Mouse (Mus musculus): Measurements from ENCODE around the gene Higd1b.
A peak's percentile ranks its signal among the peaks of the same experiment; 100 is the strongest.

Higd1b gene

DNA sequence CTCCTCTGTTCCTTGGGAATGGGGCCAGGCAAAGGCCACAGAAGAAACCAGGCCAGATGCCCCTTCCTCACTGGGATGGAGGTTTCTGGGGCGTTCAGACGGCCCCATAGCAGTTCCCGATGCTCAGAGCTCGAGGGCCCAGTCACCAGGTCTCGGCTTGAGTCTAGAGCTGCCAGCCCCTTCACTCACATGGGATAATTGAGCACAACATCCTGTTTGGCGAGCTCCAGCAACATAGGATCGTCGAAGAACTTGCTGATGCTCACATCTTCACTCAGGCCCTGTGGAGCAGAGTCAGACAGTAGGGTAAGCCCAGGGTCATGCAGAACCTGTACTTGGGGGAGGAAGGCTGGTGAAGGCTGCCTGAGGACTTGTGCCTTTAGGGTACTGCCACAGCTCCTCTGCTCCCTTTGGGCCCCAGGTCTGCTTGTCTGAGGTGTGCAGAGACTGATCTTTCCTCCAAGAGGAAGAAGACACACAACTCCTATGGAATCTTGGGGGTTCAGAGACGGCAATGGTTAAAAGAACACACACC, 3.0 kb downstream of the Higd1b start:
- no peak for DNase-seq

DNA sequence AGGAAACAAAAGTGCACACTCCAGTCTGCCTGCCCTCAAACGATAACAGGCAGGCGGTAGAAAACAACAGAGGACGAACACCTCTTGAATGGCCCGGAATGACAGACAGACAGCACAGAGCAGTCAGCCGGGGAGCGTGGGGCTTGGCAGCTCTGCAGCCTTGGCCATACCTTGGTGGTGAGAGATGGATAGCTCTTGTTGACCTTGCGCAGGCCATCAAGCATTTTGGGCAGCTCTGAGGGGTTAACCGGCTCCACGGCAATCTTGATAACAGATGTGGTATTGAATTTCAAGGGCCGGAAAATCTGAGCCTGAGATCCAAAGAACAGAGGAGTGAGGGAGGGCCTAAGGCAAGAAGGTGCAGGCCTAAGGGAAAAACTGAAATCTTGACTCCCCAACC, 10.3 kb downstream of the Higd1b start:
- DNase-seq: no peak

- DNase-seq: peak; percentile 83
Observed at GRCm38 (mm10) chr11:102851883-102852282, 16.2 kb downstream of the Higd1b start.

DNA sequence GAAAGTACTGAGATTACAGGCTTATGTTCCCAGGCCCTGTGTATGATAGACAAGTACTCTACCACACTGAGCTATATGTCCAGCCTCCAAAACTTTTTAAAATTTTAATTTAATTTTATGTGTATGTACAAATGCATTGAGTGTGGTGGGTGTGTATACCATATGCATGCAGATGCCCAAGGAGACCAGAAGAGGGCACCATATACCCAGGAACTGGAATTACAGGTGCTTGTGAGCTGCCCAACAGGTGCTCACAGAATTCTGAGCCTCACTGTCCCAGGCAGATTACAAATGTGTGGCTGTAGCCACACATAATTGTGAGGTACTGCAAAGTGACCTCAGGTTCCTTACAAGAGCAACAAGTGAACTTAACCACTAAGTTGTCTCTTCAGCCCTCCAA, 18.1 kb downstream of the Higd1b start:
- DNase-seq: no peak

GRCm38 (mm10) chr11:102855941-102856340, 20.3 kb downstream of the Higd1b start:
- no peak for DNase-seq

DNA sequence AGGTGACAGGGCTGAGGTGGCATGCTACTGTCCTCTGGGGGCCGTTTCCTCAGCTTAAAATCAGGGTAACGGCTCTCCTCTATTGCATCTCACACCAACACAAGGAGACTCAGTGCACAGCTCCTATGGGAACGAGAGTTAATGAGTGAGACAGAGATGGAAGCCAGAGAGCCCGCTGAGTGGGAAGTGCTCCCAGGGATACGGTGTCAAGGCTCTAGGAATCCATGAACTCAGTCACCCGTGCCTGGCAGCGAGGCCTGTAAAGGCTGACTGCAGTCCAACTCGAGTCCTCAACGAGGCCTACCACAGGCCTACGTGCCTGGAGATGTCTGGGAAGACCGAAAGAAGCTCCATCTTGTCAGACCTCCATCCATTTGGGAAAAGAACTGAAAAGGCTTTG, 23.3 kb downstream of the Higd1b start:
- DNase-seq: no peak

- no peak for DNase-seq
Observed at GRCm38 (mm10) chr11:102859933-102860332, 24.3 kb downstream of the Higd1b start.

GRCm38 (mm10) chr11:102864272-102864671, 28.6 kb downstream of the Higd1b start:
- peak; percentile 82 for DNase-seq

DNA sequence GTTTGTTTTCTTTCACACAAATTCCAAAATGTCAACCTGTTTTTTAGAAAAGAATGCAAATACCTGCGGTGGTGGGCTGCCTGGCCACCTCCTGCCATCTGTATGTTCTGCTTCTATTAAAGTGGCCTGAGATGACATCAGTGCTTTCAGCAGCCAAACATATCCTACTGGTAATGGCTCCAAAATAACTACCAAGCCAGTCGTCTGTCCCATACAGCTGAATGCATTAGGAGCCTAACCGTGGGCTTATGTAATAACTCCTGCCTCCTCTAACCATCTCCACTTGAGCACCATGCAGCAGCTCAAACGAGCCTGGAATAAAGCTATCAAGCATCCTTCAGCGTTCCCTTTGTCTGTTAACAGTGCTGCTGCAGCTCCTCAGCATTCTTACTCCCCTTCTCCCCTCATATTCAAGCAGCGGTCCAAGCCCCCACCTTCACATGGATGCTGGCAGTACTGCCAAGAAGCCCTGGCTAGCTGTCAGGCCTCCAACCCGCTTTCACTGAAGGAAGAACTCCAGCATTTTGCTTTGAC, 39.2 kb downstream of the Higd1b start:
- DNase-seq: no peak

GRCm38 (mm10) chr11:102879558-102879957, 43.9 kb downstream of the Higd1b start:
- no peak for DNase-seq

- peak; percentile 94 for DNase-seq
Observed at GRCm38 (mm10) chr11:102880585-102881313, 45.1 kb downstream of the Higd1b start, which contains the start of the genes Eftud2 and Ccdc103. Eftud2 (minus strand) TSS chr11:102880985. Ccdc103 (plus strand) TSS chr11:102881204.

DNA sequence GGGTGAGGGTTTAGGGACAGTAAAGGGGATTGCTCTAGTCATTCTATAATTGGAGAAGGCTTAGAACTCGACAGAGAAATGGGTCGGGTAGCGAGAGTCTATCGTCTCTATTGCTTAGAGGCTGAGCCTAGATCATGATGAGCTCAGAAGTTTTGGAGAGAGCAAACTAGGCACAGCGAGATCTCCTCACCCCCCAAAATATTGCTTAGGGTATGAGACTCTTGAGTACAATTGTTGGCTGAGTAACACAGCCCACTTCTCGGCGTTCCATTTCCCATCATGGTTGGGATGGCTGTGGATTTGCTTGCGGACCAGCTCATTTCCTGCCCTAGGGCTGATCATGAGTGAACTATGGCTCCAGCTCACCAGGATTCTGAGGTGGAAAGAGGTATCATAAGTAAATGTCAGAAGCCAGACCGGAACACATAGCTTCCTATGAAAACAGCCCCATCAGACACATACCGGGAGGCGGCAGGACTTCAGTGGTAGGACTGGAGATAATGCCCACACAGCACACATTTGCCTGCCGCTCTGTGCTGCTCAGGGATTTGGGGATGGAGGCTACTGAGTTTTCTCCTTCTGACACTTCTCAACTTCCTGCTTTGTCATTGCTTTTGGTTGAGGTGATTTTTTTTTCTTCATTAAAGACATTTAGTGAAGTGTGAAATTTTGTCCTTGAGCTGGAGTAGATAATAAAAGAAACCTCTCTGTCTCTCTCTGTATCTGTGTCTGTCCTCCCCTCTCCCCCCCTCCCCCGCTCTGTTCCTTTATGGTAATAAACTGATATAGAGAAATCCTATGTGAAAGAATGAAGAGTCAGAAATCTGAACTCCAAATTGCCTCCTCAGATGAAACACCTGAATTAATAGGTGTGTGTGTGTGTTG, 45.9 kb downstream of the Higd1b start:
- DNase-seq: no peak

GRCm38 (mm10) chr11:102884616-102885219, 49.1 kb downstream of the Higd1b start, which contains the start of gene Fam187a:
Fam187a (plus strand) TSS chr11:102885169.
- DNase-seq: no peak

DNA sequence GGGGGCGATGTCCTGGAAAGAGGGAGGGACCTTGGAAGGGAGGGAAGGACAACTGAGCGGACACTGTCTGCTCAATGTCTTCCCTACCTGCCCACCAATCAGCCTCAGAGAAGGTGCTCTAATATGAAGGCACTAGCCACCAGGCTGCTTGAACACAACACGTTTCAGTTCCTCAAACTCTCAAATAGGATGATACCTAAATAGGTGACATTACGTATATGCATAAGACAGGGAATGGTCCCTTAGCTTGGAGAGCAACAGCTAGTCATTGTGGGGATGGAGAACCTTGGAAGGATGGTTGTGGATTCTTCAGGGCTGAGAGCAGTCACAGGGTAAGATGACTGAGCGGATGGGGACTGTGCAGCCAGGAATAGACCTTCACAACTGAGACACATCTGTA, 51.8 kb downstream of the Higd1b start:
- no peak for DNase-seq

All from thymus, postnatal 4 days (tissue).